Mouse (Mus musculus) spleen, postnatal 36 days (tissue): Measurements from ENCODE around the gene Dct.

Experiments used
- DNase-seq, 2 experiments: peaks; one replicate each; pipeline ENCODE4 v3.0.0; 2022; ENCODE audit warnings: low spot score in 2 of 2, mixed read lengths in 1 of 2

Dct gene

DNA sequence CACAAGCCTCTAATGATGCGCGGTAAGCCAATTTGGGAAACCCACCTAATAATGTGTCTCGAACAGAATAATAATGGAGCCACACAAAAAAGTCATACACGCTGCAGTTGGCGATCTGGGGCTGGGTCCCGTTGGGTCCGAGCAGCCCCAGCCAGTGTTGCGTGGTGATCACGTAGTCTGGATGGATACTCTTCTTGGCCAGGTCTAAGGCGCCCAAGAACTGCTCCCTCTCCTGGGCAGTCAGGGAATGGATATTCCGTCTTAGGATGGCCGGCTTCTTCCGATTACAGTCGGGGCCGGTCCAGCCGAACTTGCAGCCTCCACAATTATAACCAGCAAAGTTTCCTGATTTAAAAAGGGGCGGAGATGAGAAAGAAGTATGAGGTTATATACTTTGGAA is 9.1 kb downstream of the Dct start:
- DNase-seq = no peak

DNA sequence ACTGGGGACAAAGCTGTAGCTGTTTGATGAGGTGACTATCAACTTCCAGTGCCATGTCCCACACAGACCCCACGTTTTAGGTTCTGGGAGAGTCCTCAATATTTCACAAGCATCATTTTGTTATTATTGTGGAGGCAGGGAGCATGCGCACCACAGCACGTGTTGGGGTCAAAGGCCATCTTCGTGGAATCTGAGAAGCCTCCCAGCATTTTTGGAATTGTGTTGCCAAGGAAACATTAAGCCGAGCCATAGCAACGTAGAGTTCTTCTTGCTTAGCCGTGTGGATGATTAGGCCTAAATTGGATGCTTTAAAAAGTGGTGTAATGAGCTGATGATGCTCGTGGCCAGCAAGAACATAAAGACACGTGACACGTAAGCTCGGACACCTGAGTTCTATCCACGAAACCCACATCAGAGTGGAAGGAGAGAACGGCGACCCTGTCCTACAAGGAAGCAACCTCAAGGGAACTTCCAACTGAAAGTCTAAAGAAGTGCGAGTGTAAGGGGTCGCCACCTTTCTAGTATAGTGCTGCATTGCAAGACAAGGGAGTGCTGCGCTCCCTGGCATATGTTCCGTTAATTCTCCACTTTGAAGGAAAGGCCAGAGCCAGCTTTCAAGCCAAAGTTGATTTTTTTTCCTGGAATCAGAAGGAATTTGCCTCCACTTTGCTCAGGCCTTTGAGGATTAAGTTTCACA is 9.8 kb downstream of the Dct start:
- no peak for DNase-seq

DNA sequence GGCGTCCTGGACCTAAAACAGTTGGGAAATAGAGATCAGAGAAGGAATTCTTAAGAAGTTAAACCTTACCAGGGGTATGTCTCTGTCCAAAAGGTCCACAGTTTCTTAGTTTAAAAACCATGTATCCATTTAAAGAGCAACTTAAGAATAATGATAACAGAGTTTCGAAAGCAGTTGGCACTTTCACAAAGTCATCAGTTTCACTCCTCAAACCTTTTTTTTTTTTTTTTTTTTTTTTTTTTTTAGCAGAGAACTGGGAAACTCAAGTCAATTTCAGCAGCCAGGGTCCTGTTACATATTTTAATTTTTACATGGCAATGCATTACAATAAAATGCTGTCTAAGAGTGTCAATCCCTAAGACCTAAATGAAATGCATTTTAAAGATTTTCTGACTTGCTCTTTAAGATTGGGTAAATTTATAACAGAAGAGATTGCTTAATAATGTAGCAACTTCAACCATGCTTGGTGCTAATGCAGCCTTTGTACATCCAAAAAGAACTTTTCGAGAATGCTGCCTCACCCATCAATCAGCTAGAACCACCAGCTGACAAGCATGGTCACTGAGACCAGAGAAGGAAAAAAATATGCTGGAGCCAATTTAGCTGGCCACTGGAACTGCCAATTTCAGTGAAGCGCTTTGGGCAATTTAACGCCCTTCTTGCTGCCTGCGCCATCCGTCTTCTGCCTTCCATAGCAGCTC is 11.3 kb downstream of the Dct start:
- no peak for DNase-seq

DNA sequence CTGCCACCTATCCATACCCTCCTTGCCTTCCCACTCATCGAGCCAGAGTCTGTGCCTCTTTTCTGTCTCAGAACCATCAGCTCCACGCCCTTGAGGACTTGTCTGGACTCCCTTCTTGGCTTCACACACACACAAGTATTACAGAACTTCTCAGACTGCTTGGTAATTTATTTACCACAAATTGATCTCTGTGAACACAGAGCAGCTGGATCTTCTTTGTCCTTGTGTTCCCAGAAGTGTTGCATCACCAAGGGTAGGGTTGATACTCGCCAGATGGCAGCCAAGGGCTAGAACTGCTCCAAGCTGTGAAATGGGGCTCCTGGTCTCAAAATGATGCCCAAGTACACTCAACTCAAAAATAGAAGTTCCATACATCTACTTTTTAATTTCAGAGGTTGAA is 13.0 kb downstream of the Dct start:
- no peak for DNase-seq

DNA sequence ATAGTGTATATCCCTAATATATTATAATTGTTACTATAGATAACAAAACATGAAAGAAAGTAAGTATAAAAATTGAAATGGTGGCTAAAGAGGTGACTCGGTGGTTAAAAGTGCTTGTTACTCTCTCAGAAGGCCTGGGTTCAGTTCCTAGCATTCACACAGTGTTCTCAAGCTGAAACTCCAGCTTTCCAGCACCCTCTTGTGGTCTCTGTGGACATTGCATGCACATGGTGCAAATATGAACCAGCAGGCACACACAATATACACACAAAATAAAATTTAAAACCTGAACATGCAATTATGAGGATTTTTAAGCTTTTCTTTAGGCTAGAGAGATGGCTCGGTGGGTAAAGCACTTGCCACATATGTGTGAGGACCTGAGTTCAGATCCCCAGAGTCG is 24.5 kb downstream of the Dct start:
- DNase-seq = no peak

DNA sequence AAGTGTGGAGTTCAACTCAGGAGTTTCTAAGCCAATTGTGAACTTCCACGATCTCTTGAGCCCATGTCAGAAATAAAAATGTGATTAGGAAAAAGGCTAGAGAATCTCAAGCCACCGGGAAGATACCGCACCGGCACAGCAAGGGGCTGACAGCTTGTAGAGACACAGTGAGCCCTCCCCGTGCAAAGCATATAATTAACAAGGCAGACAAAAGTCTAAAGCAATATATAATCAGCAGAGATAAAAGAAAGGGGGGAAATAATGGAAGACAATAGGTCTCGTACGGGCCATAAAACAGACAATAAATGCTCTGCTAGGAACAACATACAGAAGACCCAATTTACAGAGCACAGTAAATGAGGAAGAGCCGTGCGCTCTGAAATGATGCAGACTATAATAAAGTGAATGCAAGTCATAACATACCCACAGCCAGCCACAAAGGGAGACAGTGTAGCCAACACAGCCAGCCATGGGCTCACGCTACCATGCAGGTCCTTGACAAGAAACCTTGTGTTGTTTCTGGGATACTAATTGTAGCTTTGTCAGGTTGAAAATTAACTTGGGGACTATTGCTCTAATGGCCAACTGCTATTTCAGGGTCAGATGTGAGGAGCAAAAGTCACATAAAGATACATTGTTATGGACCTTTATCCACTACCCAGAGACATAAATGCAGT is 30.0 kb downstream of the Dct start:
- DNase-seq = no peak

DNA sequence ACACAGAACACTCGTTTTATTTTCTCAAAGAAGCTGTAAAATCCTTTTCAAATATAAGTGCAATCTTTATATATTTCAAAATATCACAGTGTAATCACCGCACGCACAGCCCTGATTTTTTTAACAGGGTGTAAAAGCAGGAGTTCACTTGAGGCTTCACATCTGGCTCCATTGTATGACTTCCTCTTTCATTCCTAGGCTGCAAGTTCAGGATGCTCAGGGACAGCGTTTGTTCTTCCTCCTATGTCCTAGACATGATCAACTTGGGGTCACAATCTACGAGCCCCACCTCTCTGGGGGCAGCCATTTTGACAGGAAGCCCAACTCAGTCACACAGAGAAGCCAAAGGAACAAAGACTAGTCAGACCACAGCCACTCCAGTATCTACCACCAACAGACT is 32.7 kb downstream of the Dct start:
- no peak for DNase-seq

DNA sequence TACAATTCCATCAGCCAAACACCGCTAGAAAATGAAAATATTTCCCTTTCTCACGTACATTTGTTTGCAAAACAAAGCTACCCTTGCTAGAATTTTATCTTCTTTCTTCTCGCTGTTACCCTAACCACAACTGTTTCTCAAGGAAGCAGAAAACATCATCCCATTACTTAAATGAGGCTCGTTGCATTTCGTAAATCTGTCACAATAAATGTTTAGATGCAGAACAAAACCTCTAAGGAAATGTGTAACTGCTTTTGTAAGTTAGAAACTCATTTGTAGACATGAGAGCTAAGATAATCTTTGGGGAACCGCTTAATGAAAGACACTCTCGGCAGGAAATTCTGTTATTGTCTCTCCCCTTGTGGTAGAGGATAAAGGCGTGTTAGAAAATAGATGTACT is 38.8 kb downstream of the Dct start:
- no peak for DNase-seq

DNA sequence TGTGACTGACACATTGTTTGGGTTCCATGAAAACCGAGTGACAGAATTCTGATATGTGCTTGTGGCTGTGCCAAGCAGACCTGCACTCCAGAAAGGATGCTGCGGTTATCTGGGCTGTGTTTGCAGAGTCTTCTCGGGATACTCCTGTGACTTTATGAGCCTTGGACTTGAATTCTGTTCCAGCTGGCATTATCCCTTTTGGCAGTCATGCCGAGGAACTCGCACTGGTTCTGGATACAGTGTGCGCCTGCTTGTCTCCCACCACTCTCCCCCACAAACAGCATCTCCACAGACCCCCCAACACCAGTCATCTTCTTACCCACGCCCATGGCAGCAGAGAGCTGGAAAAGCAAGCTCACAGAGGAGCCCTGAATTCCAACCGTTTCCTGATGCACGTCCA is 42.5 kb downstream of the Dct start:
- DNase-seq = no peak

DNA sequence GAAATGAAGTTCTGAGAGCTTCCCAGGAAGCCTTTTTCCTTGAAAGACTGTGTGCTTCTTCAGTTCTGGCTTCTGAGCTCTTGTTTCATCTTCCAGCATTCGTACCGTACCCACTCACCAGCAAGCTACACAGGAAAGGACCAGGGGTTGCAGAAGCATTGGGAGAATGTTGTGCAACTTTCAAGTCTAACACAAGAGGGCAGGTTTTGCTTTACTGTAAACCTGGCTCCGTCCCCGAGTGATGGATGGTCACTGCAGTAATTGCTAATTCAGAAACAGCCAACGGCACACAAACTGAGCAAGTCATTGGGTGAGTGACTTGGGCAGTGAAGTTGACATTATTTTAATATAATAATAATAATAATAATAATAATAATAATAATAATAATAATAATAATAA is 46.3 kb downstream of the Dct start:
- DNase-seq = no peak

DNA sequence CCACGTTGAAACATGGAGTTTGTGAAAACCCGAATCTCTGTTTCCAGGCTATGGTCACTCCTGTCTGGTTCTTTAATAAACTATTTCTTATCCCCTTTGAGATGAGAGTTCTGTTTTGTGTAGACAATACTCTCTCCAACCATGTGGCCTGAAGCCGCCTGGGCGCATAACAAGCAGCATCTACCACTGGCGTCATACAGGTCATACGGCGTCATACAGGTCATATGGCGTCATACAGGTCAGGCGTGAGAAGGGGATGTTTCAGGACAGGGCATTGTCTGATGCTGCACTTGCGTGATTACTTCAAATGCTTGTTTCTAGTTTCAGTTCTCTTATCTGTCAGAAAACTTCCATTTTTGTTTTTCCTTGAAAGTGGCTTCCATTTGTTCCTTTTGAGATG is 47.6 kb downstream of the Dct start:
- no peak for DNase-seq

DNA sequence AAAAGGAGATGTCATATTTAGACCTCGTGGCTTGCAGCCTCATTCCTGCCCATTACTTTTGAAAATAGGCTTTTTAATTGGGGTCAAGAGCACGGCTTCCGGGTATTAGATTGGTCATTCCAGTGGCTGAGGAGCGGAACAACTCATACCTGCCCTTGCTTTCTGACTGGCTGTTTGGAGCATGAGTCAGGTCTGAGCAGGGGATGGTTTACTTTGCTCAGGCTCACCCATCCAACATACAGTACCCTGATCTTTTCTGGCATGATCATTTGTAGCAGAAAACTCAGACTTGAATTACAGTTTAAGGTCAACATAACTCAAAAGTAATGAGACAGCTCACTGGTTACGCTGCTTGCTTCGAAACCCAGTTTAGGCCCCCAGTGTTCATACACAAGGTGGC is 58.2 kb downstream of the Dct start:
- DNase-seq = no peak

DNA sequence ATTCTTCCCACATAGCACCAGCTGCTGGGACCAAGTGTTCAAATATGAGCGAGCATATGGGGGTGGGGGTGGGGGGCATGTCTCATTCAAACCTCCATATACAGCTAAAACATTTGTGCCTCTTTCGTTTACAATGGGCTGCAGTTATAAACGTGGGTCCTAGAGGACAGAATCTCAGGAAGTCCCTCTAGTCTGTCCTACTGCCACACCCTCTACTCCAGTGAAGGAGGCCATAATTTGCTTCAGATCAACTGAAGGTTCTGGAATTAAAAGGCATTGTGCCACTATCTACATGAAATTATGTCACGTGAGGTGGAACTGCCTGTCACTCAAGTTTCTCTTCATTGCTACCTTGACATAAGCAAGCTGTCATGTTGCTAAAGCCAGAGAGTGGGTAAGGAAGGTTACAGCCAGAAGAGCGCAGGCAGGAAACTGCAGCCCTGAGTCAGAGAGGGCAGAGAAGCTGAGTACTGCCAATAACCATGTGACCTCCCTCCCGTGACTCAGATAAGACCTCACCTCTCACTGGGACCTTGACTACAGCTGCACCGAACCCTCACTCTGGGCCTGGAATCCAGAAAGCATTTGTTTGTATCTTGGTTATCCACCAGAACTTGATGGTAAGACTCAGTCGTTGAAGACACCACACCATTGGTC is 59.3 kb downstream of the Dct start:
- DNase-seq = no peak

DNA sequence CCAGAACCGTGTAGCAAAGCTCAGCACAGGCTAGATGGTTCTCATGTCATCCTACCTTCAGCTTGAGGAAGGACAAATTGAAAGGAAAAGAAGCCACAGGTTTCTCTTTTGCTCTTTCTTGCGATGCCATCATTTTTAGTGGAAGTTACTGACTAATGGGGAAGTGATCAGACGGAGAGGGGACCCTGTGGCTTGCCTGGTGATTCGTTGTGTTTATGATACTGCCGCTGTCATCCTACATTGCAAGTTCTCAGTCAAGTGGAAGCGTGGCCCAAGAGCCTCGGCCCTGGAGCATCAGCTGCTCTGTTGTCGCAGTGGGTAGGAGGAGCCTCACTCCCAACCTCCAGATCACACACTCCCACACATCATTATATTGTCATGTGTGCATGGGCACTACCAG is 61.8 kb downstream of the Dct start:
- DNase-seq = no peak

DNA sequence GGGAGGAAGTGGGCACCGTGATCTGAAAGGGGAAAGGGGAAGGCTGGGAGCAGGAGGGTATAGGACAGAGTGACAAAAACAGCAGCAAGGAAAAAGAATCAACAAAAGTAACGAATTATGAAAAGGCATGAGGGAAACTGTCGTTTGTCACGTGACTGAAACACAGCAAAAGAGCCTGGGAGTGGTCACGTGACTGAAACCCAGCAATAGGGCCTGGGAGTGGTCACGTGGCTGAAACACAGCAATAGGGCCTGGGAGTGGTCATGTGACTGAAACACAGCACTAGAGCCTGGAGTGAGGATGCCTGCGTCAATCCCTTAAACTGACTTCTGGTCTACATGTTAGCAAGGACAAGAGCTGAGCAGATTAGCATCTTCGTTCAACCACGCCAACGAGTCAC is 63.6 kb downstream of the Dct start:
- DNase-seq = no peak

DNA sequence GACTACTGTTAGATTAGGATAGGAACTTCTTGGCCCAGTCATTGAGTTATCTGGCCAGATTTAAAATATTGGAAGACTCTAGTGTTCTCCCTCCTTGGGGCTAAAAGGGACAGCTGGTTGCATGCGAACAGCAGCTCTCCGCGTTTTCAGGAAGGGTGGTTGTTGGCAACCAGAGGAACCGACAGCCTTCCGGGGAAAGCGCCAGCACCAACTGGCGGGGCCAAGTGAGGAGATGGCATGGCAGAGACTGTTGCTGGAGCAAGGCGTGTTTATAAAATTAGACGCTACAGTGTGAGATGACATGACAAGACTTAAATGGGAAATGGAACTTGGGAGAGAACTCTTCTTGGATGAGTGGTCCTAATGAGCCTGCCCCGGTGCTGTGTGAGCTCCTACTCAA is 70.5 kb downstream of the Dct start:
- DNase-seq = no peak

DNA sequence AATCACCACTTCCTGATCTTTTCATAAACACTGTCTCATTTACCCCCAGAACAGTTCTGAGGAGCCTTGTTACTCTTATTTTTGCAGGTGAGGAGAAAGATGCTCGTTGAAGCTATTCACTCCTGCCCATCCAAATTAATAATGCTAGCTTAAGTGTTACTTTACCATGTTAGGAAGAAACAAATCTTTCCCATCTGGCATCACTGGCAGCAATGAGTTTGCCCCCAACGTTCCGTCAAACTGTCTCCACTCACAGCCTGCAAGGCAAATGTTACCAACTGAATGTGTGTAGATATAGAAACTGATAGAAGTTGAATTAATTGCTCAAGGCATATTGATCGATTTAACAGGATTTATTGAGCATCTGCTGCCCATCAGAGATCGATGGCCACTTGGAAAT is 79.5 kb downstream of the Dct start:
- no peak for DNase-seq
